Mouse (Mus musculus): ENCODE data around the gene Tecpr1. TPM values are rescaled to one million over a fixed set of nuclear protein-coding genes. Genes with fewer than 3 reads are reported as not detected.

The Tecpr1 gene
- polyA plus RNA-seq (2012; rRNA removed): 71.1 and 73.9 TPM in 2 replicates

- H3K27me3 ChIP-seq (ENCODE audit: control insufficient read depth, insufficient read depth, low read length): no peaks in the 10 kb centered on the region
- TF ChIP-seq POLR2A (IDR thresholded peaks at IDR 0.05; ENCODE audit: low read depth, low read length): no peak; the same call in none of the 2 replicates
- TF ChIP-seq CTCF (IDR thresholded peaks at IDR 0.05; ENCODE audit: extremely low read depth, insufficient read depth, insufficient read length, insufficient replicate concordance): no peak
- peak within 1 kb of the TSS; percentile 85 for H3K27ac ChIP-seq (ENCODE audit: insufficient read depth, low read length)
- under 1% methylated on average over 37 of the region's 37 CpGs for WGBS
- H3K4me1 ChIP-seq (ENCODE audit: control insufficient read depth, insufficient read depth, insufficient read length): peaks cover 18% of the 10 kb centered on the region; the same call in 1 of the 2 replicates
- H3K4me3 ChIP-seq (ENCODE audit: extremely low read depth, insufficient read depth, insufficient read length): peak within 1 kb of the TSS; percentile 90
- peak; percentile 90 to 95 for DNase-seq (ENCODE audit: low read depth in 1 of 2, low spot score in 2 of 2)
- H3K36me3 ChIP-seq (ENCODE audit: control insufficient read depth, insufficient read depth, low read length): no peaks in the 10 kb centered on the region
Measured at GRCm38 (mm10) chr5:144223503-144223862, at the start of gene Tecpr1. Gene Tecpr1, minus strand, starts transcription at chr5:144223615.

DNA sequence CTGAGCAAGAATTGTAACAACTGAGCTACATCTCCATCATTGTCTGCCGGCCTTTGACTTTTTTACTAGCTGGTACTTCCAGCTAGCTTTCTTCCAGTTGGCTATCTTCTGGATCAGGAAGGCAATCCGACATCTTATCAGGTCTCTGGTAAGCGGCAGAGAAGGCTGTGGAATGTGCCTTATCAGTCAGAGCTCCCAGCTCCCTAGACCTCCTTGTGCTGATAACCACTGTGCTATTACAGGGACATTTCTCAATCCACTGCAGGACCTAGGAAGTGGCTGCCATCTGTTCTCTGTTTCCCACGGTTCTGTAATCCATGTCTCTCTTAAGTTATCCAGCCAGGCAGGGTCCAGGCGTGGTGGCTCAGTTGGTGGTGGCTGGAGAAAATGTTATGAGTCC, 48.4 kb upstream of the Tecpr1 start:
- H3K36me3 ChIP-seq (ENCODE audit: control insufficient read depth, insufficient read depth, low read length): peaks cover 2% of the 10 kb centered on the region; the same call in 1 of the 2 replicates

DNA sequence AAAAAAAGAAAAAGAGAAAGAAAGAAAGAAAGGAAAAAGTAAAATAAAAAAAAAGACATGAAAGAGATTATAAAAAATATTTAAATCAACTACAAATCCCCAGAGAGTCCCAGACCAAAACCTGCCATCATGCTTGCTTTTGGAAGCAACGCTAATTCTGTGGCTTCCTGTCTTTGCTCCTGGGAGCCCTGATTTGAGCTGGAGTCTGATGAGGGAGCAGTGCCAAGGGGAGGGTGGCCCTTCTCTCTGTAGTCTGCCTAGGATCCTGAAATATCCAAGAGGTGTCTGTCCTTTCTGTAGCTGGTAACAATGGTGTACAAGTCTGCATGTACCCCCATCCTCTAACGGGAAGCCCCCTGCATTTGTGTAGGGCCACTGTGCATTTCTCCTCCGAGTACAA, 47.7 kb upstream of the Tecpr1 start:
- TF ChIP-seq POLR2A (IDR thresholded peaks at IDR 0.05; ENCODE audit: low read depth, low read length) (no peak), CTCF (IDR thresholded peaks at IDR 0.05; ENCODE audit: extremely low read depth, insufficient read depth, insufficient read length, insufficient replicate concordance) (no peak)
- H3K27ac ChIP-seq (ENCODE audit: insufficient read depth, low read length): no peak overlapping the region
- H3K4me3 ChIP-seq (ENCODE audit: extremely low read depth, insufficient read depth, insufficient read length): no peak overlapping the region
- 51% methylated on average over 3 of the region's 3 CpGs for WGBS
- no peaks in the 10 kb centered on the region for H3K27me3 ChIP-seq (ENCODE audit: control insufficient read depth, insufficient read depth, low read length)
- peaks cover 3% of the 10 kb centered on the region for H3K36me3 ChIP-seq (ENCODE audit: control insufficient read depth, insufficient read depth, low read length)
- H3K4me1 ChIP-seq (ENCODE audit: control insufficient read depth, insufficient read depth, insufficient read length): no peaks in the 10 kb centered on the region
- DNase-seq (ENCODE audit: low read depth in 1 of 2, low spot score in 2 of 2): no peak

More for the DNA sequence above, 48.4 kb upstream of the Tecpr1 start:
- DNase-seq (ENCODE audit: low read depth in 1 of 2, low spot score in 2 of 2): no peak
- TF ChIP-seq CTCF (IDR thresholded peaks at IDR 0.05; ENCODE audit: extremely low read depth, insufficient read depth, insufficient read length, insufficient replicate concordance): no peak
- TF ChIP-seq POLR2A (IDR thresholded peaks at IDR 0.05; ENCODE audit: low read depth, low read length): no peak
- peaks cover under 1% of the 10 kb centered on the region; the same call in 1 of the 2 replicates for H3K4me1 ChIP-seq (ENCODE audit: control insufficient read depth, insufficient read depth, insufficient read length)
- no peak overlapping the region for H3K4me3 ChIP-seq (ENCODE audit: extremely low read depth, insufficient read depth, insufficient read length)
- no peaks in the 10 kb centered on the region for H3K27me3 ChIP-seq (ENCODE audit: control insufficient read depth, insufficient read depth, low read length)
- H3K27ac ChIP-seq (ENCODE audit: insufficient read depth, low read length): no peak overlapping the region
- 71% methylated on average over 5 of the region's 5 CpGs for WGBS

- no peaks in the 10 kb centered on the region for H3K27me3 ChIP-seq (ENCODE audit: control insufficient read depth, insufficient read depth, low read length)
- no peak overlapping the region for H3K27ac ChIP-seq (ENCODE audit: insufficient read depth, low read length)
- DNase-seq (ENCODE audit: low read depth in 1 of 2, low spot score in 2 of 2): no peak
- WGBS: 88% methylated on average over 8 of the region's 8 CpGs
- H3K4me3 ChIP-seq (ENCODE audit: extremely low read depth, insufficient read depth, insufficient read length): no peak overlapping the region
- H3K4me1 ChIP-seq (ENCODE audit: control insufficient read depth, insufficient read depth, insufficient read length): no peaks in the 10 kb centered on the region
- no peak for TF ChIP-seq CTCF (IDR thresholded peaks at IDR 0.05; ENCODE audit: extremely low read depth, insufficient read depth, insufficient read length, insufficient replicate concordance)
- TF ChIP-seq POLR2A (IDR thresholded peaks at IDR 0.05; ENCODE audit: low read depth, low read length): no peak
- H3K36me3 ChIP-seq (ENCODE audit: control insufficient read depth, insufficient read depth, low read length): peaks cover 3% of the 10 kb centered on the region
Measured at GRCm38 (mm10) chr5:144270420-144270819, 47.0 kb upstream of the Tecpr1 start.

DNA sequence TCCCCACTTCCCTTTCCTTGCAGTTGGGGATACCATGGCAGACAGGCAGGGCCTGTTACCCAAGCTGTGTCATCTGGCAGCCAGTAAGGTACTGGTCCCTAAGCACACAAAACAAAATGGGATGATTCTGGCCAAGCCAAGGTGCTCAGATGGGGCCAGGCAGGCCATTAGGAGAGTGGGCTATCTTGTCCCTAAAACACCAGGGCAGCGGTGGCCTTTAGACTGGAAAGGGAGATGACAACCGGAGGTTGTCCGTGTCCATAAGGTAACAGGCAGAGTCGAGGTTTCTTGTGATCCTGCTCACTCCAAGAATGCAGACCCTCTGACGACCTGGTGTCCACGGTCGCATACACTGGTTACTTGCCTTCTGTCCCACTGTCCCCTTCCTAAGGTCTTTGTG, 46.5 kb upstream of the Tecpr1 start:
- no peak overlapping the region for H3K27ac ChIP-seq (ENCODE audit: insufficient read depth, low read length)

GRCm38 (mm10) chr5:144267535-144268241, 44.3 kb upstream of the Tecpr1 start:
- Histone ChIP-seq H3K36me3 (ENCODE audit: control insufficient read depth, insufficient read depth, low read length) (peaks cover 3% of the 10 kb centered on the region), H3K4me1 (ENCODE audit: control insufficient read depth, insufficient read depth, insufficient read length) (no peaks in the 10 kb centered on the region), H3K4me3 (ENCODE audit: extremely low read depth, insufficient read depth, insufficient read length) (no peak overlapping the region), H3K27ac (ENCODE audit: insufficient read depth, low read length) (no peak overlapping the region), H3K27me3 (ENCODE audit: control insufficient read depth, insufficient read depth, low read length) (no peaks in the 10 kb centered on the region)
- peak in 1 of 2 experiments; percentile 29 for DNase-seq (ENCODE audit: low read depth in 1 of 2, low spot score in 2 of 2)
- TF ChIP-seq CTCF (IDR thresholded peaks at IDR 0.05; ENCODE audit: extremely low read depth, insufficient read depth, insufficient read length, insufficient replicate concordance) (no peak), POLR2A (IDR thresholded peaks at IDR 0.05; ENCODE audit: low read depth, low read length) (no peak)
- WGBS: 92% methylated on average over 8 of the region's 8 CpGs

More for the DNA sequence above, 46.5 kb upstream of the Tecpr1 start:
- Histone ChIP-seq H3K27me3 (ENCODE audit: control insufficient read depth, insufficient read depth, low read length) (no peaks in the 10 kb centered on the region), H3K4me3 (ENCODE audit: extremely low read depth, insufficient read depth, insufficient read length) (no peak overlapping the region), H3K36me3 (ENCODE audit: control insufficient read depth, insufficient read depth, low read length) (peaks cover 3% of the 10 kb centered on the region), H3K4me1 (ENCODE audit: control insufficient read depth, insufficient read depth, insufficient read length) (no peaks in the 10 kb centered on the region)
- 91% methylated on average over 7 of the region's 7 CpGs for WGBS
- DNase-seq (ENCODE audit: low read depth in 1 of 2, low spot score in 2 of 2): no peak
- TF ChIP-seq CTCF (IDR thresholded peaks at IDR 0.05; ENCODE audit: extremely low read depth, insufficient read depth, insufficient read length, insufficient replicate concordance): no peak
- no peak for TF ChIP-seq POLR2A (IDR thresholded peaks at IDR 0.05; ENCODE audit: low read depth, low read length)

DNA sequence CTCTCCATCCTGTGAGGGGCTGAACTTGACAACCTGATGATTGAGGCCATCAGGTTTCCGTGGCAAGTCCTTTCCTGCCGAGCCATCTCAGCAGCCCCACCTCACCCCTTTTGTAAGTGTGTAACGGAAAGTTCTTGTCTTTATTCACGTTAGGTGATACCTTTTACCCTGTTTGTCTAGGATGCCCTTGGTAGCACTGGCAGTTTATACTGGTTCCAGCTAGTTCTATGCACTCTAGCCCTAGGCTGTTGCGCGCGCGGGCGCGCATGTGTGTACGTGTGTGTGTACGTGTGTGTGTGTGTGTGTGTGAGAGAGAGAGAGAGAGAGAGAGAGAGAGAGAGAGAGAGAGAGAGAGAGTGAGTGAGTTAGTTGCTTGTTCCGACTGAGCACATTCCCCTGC, 40.1 kb upstream of the Tecpr1 start:
- Histone ChIP-seq H3K4me1 (ENCODE audit: control insufficient read depth, insufficient read depth, insufficient read length) (no peaks in the 10 kb centered on the region), H3K36me3 (ENCODE audit: control insufficient read depth, insufficient read depth, low read length) (peaks cover 2% of the 10 kb centered on the region), H3K27ac (ENCODE audit: insufficient read depth, low read length) (no peak overlapping the region), H3K27me3 (ENCODE audit: control insufficient read depth, insufficient read depth, low read length) (no peaks in the 10 kb centered on the region), H3K4me3 (ENCODE audit: extremely low read depth, insufficient read depth, insufficient read length) (no peak overlapping the region)
- 83% methylated on average over 13 of the region's 13 CpGs for WGBS
- TF ChIP-seq POLR2A (IDR thresholded peaks at IDR 0.05; ENCODE audit: low read depth, low read length) (no peak), CTCF (IDR thresholded peaks at IDR 0.05; ENCODE audit: extremely low read depth, insufficient read depth, insufficient read length, insufficient replicate concordance) (no peak)
- DNase-seq (ENCODE audit: low read depth in 1 of 2, low spot score in 2 of 2): no peak
